Comparison of ENCODE assay signal across 8 mouse cellular contexts in genomic region chr2:29633101-29633554, GRCm38 (mm10). TPM values are rescaled to one million over a fixed set of nuclear protein-coding genes. Genes with fewer than 3 reads are reported as not detected.
DNase-seq lines count a peak whose midpoint lies in the region; TF ChIP-seq lines count a peak whose summit lies in the region.

No protein-coding gene starts in this region.

- no peak for TF ChIP-seq POLR2A in embryonic fibroblast, embryonic 13.5 days (IDR thresholded peaks at IDR 0.05; ENCODE audit: low read depth, low read length)

- peak overlapping the region; percentile 16 for H3K27ac ChIP-seq in embryonic fibroblast, embryonic 13.5 days (ENCODE audit: insufficient read depth, low read length)

- no peak for TF ChIP-seq CTCF in embryonic fibroblast, embryonic 13.5 days (IDR thresholded peaks at IDR 0.05; ENCODE audit: borderline replicate concordance, insufficient read depth, low read length)

- H3K4me1 ChIP-seq in embryonic fibroblast, embryonic 13.5 days (ENCODE audit: control insufficient read depth, insufficient read depth, low read length) = peaks cover 33% of the 10 kb centered on the region

- H3K4me3 ChIP-seq in embryonic fibroblast, embryonic 13.5 days (ENCODE audit: insufficient read depth, low read length) = no peak overlapping the region

- intact Hi-C loops in heart, postnatal 10 days (cut with DNase I) = loop anchor here (2.0 kb wide), 1 partner anchor 16 kb away; no protein-coding TSS in a partner anchor

- peak; percentile 40 for DNase-seq in layer of hippocampus, postnatal 36 days
- DNase-seq in layer of hippocampus, adult 9-10 months (ENCODE audit: low spot score) = no peak
- DNase-seq in adrenal gland, adult 8-10 months = peak; percentile 90
- peak; percentile 87 to 88 for DNase-seq in heart, postnatal 10 days
- DNase-seq in large intestine, adult 2 months (ENCODE audit: low read depth, low spot score) = peak; percentile 92
- peak; percentile 86 for DNase-seq in ovary, adult 18-20 months (ENCODE audit: low spot score)
- no peak for DNase-seq in c-Kit-positive CD71-positive TER-119-positive erythroid progenitor cells, embryonic 14.5 days (ENCODE audit: low spot score)

- 9% methylated on average over 6 of the region's 6 CpGs for WGBS in large intestine, adult 2 months

RNA-seq across cellular contexts. Expression of gene Rapgef1, which starts 13.6 kb away (rescaled TPM):
- total RNA-seq in layer of hippocampus, postnatal 36 days (2021) = 10 to 100 TPM; 94.0 to 99.0 TPM
- 10 to 100 TPM; 48.7 to 53.6 (median 52.8) TPM for total RNA-seq in adrenal gland, adult 8-10 months (2022)
- 43.1 and 47.4 TPM in 2 replicates for polyA plus RNA-seq in embryonic fibroblast, embryonic 13.5 days (2011; ENCODE audit: insufficient read length, low read depth, missing spikeins)
- total RNA-seq in heart, postnatal 10 days (2021) = 100 to 1,000 TPM in 1 of 2 experiments, 10 to 100 TPM in 1; 92.7 to 102 TPM
- polyA plus RNA-seq in large intestine, adult 2 months (2012; rRNA removed) = 25.0 and 31.5 TPM in 2 replicates

Comparison
In these comparisons a context has a peak if more than half of its experiments do, and no peak if none do; other contexts are left out.
1. DNase-seq: peak in layer of hippocampus, postnatal 36 days (2 of 2), adrenal gland, adult 8-10 months (single experiment), heart, postnatal 10 days (2 of 2), large intestine, adult 2 months (single experiment) and ovary, adult 18-20 months (single experiment); none in layer of hippocampus, adult 9-10 months (single experiment) and c-Kit-positive CD71-positive TER-119-positive erythroid progenitor cells, embryonic 14.5 days (single experiment).